Mouse (Mus musculus) erythroblast, embryonic 14.5 days (primary cell): ENCODE results near the gene Atp8b2.

Experiments used
- GATA1 ChIP-seq: IDR thresholded peaks from 2 replicates; pipeline ENCODE4 v1.6.1; 2012; ENCODE audit warnings: low read length, inconsistent platforms, mixed read lengths
- TAL1 ChIP-seq: IDR thresholded peaks from 3 replicates; pipeline ENCODE4 v1.6.1; 2012; ENCODE audit warnings: low read length, inconsistent platforms, mixed read lengths

- TF ChIP-seq GATA1, result no peak
- TF ChIP-seq TAL1, result no peak
Measured at GRCm38 (mm10) chr3:89909703-89910542, 53.4 kb downstream of the Atp8b2 start.
